Mouse (Mus musculus) hindlimb bud, embryonic 11.5 days (tissue): ENCODE results near the gene Dock6.
"Not testable (repeated sequence)": the region's sequence is repeated elsewhere in the genome, so short reads cannot be mapped to it uniquely, and the experiment has no call there.

Source experiments
- DNase-seq: peaks from one replicate; pipeline ENCODE4 v3.0.0-alpha.2; 2012; ENCODE audit warnings: low read depth, low spot score; ENCODE audit errors: extremely low spot score

The Dock6 gene

GRCm38 (mm10) chr9:21784517-21785307 lies 67.7 kb downstream of the Dock6 start:
- no peak for DNase-seq

- no peak for DNase-seq
These were observed 70.6 kb downstream of the Dock6 start for GRCm38 (mm10) chr9:21781657-21782468.

- no peak for DNase-seq
These were observed 74.7 kb downstream of the Dock6 start for GRCm38 (mm10) chr9:21777726-21778125.

- DNase-seq: no peak
These were observed 78.1 kb downstream of the Dock6 start for GRCm38 (mm10) chr9:21774353-21774752.

GRCm38 (mm10) chr9:21773396-21773795 lies 79.0 kb downstream of the Dock6 start:
- not testable (repeated sequence) for DNase-seq

GRCm38 (mm10) chr9:21769558-21770183 lies 82.8 kb downstream of the Dock6 start:
- DNase-seq: no peak

- no peak for DNase-seq
These were observed 83.7 kb downstream of the Dock6 start for GRCm38 (mm10) chr9:21768511-21769411.

- DNase-seq: peak; percentile 61
These were observed 84.5 kb downstream of the Dock6 start for GRCm38 (mm10) chr9:21767896-21768295.

GRCm38 (mm10) chr9:21764084-21764999 lies 88.1 kb downstream of the Dock6 start:
- DNase-seq: no peak

GRCm38 (mm10) chr9:21762135-21762534 lies 90.3 kb downstream of the Dock6 start:
- DNase-seq: no peak

GRCm38 (mm10) chr9:21760155-21761088 lies 92.0 kb downstream of the Dock6 start, which contains the start of gene Spc24:
Spc24 (minus strand) TSS chr9:21760303.
- peak; percentile 94 for DNase-seq

GRCm38 (mm10) chr9:21759718-21760117 lies 92.7 kb downstream of the Dock6 start:
- DNase-seq: no peak

GRCm38 (mm10) chr9:21758576-21759529 lies 93.6 kb downstream of the Dock6 start:
- DNase-seq: no peak

GRCm38 (mm10) chr9:21754516-21755321 lies 97.7 kb downstream of the Dock6 start:
- DNase-seq: no peak

GRCm38 (mm10) chr9:21754003-21754402 lies 98.4 kb downstream of the Dock6 start:
- DNase-seq: no peak

- DNase-seq: no peak
These were observed 100.1 kb downstream of the Dock6 start for GRCm38 (mm10) chr9:21752252-21752792.
